Comparison of ENCODE assay signal across 12 mouse cellular contexts in the genomic region with DNA sequence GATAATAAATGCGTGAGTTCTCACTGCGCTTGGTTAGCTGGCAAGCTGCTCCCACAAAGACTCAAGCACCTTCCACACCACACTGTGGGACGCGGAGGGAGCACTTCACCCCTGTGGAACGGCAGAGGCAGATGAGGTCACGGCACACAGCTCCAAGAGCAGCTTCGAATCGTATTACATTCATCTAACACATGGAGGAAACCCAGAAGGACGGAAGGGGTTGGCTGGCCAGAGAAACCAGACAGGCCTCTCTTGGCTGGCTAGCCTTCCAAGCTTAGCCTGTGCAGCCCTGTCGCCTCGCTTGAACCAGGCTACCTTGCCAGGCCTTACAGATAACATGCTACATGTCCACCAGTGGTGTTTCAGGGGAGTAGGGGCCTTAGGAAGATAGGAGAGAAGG. TPM values are rescaled to one million over a fixed set of nuclear protein-coding genes. Genes with fewer than 3 reads are reported as not detected.
A peak's percentile ranks its signal among the peaks of the same experiment; 100 is the strongest.
DNase-seq lines count a peak whose midpoint lies in the region.
"Had no signal": no experiment of that assay in that cellular context is flagged by ENCODE, and none has a peak within 500 bp of the region (broad histone marks: within the 10 kb centered on the region; RNA-seq: fewer than 3 reads in every experiment).

No protein-coding gene starts in this region.

- DNase-seq in kidney, postnatal 10 days, result peak; percentile 23
- DNase-seq in kidney, postnatal 14 days, result no peak
- peak; percentile 84 for DNase-seq in gastrocnemius, postnatal 14 days
- DNase-seq in heart, adult 9 months (ENCODE audit: low spot score in 2 of 2), result peak; percentile 85 to 86
- DNase-seq in heart, postnatal 4 days, result peak; percentile 72
- DNase-seq in cerebellum, adult 18-20 months, result no peak
- DNase-seq in spleen, adult 12 weeks (ENCODE audit: low spot score), result no peak
- DNase-seq: cerebellum, adult 11 months; layer of hippocampus, adult 9-11 months; lung, postnatal 4 days; midbrain, embryonic 14.5 days; right cerebral cortex, postnatal 25 days had no signal

- intact Hi-C loops in gastrocnemius, postnatal 14 days (cut with DNase I; ENCODE audit: low total_unique reads), result no loop called here

RNA-seq across cellular contexts. Expression of gene Rbpj, which starts 6.5 kb away (rescaled TPM):
- 10 to 100 TPM; 22.1 to 22.5 TPM for total RNA-seq in gastrocnemius, postnatal 14 days (2021)
- 10 to 100 TPM; 36.7 to 42.4 TPM for total RNA-seq in heart, postnatal 4 days (2021)

Comparison
In these comparisons a context has a peak if more than half of its experiments do, and no peak if none do; other contexts are left out.
1. DNase-seq: peak in kidney, postnatal 10 days (single experiment), gastrocnemius, postnatal 14 days (single experiment), heart, adult 9 months (2 of 2) and heart, postnatal 4 days (single experiment); none in kidney, postnatal 14 days (single experiment), cerebellum, adult 18-20 months (0 of 2) and spleen, adult 12 weeks (single experiment).